Mouse (Mus musculus): ENCODE data around the gene Atp6v0a2. TPM values are rescaled to one million over a fixed set of nuclear protein-coding genes. Genes with fewer than 3 reads are reported as not detected.

The Atp6v0a2 gene
- total and polyA plus RNA-seq, 3 experiments = 7.7 to 13.2 (median 10.9) TPM

DNA sequence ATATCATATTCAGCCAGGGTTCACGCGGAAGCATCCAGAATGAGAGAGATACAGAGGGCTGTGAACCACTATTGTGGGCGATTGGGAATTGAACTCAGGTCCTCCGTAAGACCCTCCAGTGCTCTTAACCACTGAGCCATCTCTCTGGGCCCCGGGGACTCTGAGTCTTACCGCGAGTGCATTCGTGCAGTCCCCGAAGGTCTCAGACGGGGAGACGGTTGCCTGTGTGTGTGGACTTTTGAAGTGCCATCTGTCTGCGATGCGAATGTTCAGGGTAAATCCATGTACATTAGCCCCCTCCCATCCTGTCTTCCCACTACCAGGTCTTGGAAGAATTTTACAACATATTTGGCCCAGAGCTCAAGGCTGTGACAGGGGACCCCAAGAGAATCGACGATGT is 117.8 kb downstream of the Atp6v0a2 start:
- in situ Hi-C loops (cut with MboI; ENCODE audit: low pct_ligation_motif_present, low pct_unique_long_range_greater_than_20kb, low sequenced_read_pairs) = no loop called here
- H3K4me1 ChIP-seq (ENCODE audit: control insufficient read depth in 1 of 2, insufficient read depth in 2 of 2) = peaks cover 0 to 6% of the 10 kb centered on the region in 2 experiments; a peak in 2 of 4 replicates
- H3K4me3 ChIP-seq (replicated peaks in 1 of 3; ENCODE audit: low read depth in 2 of 3, low read length in 2 of 3, poor library complexity in 1 of 3) = no peak overlapping the region
- H3K9ac ChIP-seq (ENCODE audit: insufficient read depth, low read depth) = no peak overlapping the region
- peaks cover 9% of the 10 kb centered on the region for H3K9me3 ChIP-seq (replicated peaks; ENCODE audit: low read length)
- TF ChIP-seq GABPA (IDR thresholded peaks at IDR 0.05; ENCODE audit: insufficient replicate concordance, low read depth, low read length) = no peak
- dilution Hi-C loops (cut with MboI; ENCODE audit: extremely low pct_ligation_motif_present, extremely low pct_unique_long_range_greater_than_20kb, low sequenced_read_pairs) = no loop called here
- no peaks in the 10 kb centered on the region for H3K79me2 ChIP-seq (replicated peaks; ENCODE audit: control insufficient read depth, extremely low read depth, insufficient read depth, poor library complexity, severe bottlenecking)
- H3K27ac ChIP-seq (ENCODE audit: insufficient read depth, low read depth) = no peak overlapping the region
- no peak for DNase-seq (ENCODE audit: extremely low read depth)
- H3K36me3 ChIP-seq (replicated peaks in 1 of 2; ENCODE audit: control insufficient read depth in 1 of 2, insufficient read depth in 1 of 2, low read length in 1 of 2) = no peaks in the 10 kb centered on the region
- H3K27me3 ChIP-seq (replicated peaks) = no peaks in the 10 kb centered on the region
- H3K4me2 ChIP-seq (ENCODE audit: insufficient read depth, low read depth, poor library complexity, severe bottlenecking) = no peak overlapping the region

GRCm38 (mm10) chr5:124748296-124748695 is 119.9 kb downstream of the Atp6v0a2 start:
- H3K9me3 ChIP-seq (replicated peaks; ENCODE audit: low read length) = no peaks in the 10 kb centered on the region
- H3K4me3 ChIP-seq (replicated peaks in 1 of 3; ENCODE audit: low read depth in 2 of 3, low read length in 2 of 3, poor library complexity in 1 of 3) = no peak overlapping the region
- dilution Hi-C loops (cut with MboI; ENCODE audit: extremely low pct_ligation_motif_present, extremely low pct_unique_long_range_greater_than_20kb, low sequenced_read_pairs) (no loop called here), in situ Hi-C loops (cut with MboI; ENCODE audit: low pct_ligation_motif_present, low pct_unique_long_range_greater_than_20kb, low sequenced_read_pairs) (no loop called here)
- H3K9ac ChIP-seq (ENCODE audit: insufficient read depth, low read depth) = no peak overlapping the region
- DNase-seq (ENCODE audit: extremely low read depth) = no peak
- no peak overlapping the region for H3K27ac ChIP-seq (ENCODE audit: insufficient read depth, low read depth)
- H3K4me2 ChIP-seq (ENCODE audit: insufficient read depth, low read depth, poor library complexity, severe bottlenecking) = no peak overlapping the region
- H3K36me3 ChIP-seq (replicated peaks in 1 of 2; ENCODE audit: control insufficient read depth in 1 of 2, insufficient read depth in 1 of 2, low read length in 1 of 2) = no peaks in the 10 kb centered on the region
- peaks cover 0 to 6% of the 10 kb centered on the region in 2 experiments; a peak in 2 of 4 replicates for H3K4me1 ChIP-seq (ENCODE audit: control insufficient read depth in 1 of 2, insufficient read depth in 2 of 2)
- TF ChIP-seq MEF2A (IDR thresholded peaks at IDR 0.05; ENCODE audit: borderline replicate concordance, low read depth, low read length) (no peak), RCOR1 (conservative IDR thresholded peaks at IDR 0.05; ENCODE audit: low read depth, low read length) (no peak), SMC3 (IDR thresholded peaks at IDR 0.05; ENCODE audit: low read depth, low read length) (no peak), TBP (conservative IDR thresholded peaks at IDR 0.05; ENCODE audit: low read depth, low read length) (no peak), CHD2 (IDR thresholded peaks at IDR 0.05; ENCODE audit: low read length) (no peak), ELF1 (IDR thresholded peaks at IDR 0.05; ENCODE audit: low read depth, low read length) (no peak), USF1 (IDR thresholded peaks at IDR 0.05; ENCODE audit: low read depth, low read length) (no peak), JUN (IDR thresholded peaks at IDR 0.05; ENCODE audit: insufficient read depth, low read depth, low read length) (no peak), NELFE (IDR thresholded peaks at IDR 0.05; ENCODE audit: low read depth, low read length) (no peak)
- H3K27me3 ChIP-seq (replicated peaks) = no peaks in the 10 kb centered on the region
- no peaks in the 10 kb centered on the region for H3K79me2 ChIP-seq (replicated peaks; ENCODE audit: control insufficient read depth, extremely low read depth, insufficient read depth, poor library complexity, severe bottlenecking)

DNA sequence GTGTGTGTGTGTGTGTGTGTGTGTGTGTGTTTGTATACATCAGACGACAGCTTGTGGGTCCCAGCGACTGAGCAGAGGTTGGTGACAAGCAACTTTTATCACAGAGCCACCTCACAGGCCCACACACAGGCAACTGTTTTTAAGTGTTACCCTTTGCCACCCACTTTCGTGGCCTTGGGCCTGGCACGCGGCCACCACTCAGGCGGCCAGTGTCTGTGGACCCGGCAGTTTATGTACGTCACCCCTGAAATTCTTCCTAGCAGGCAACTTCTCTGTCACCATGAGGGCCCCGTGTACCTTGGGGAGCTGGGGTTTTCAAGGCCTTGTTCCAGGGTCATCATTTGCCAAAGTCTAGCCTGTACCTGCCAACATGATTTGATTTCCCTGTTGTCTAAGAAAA is 123.3 kb downstream of the Atp6v0a2 start:
- dilution Hi-C loops (cut with MboI; ENCODE audit: extremely low pct_ligation_motif_present, extremely low pct_unique_long_range_greater_than_20kb, low sequenced_read_pairs) = no loop called here
- DNase-seq (ENCODE audit: extremely low read depth) = no peak
- Histone ChIP-seq H3K79me2 (replicated peaks; ENCODE audit: control insufficient read depth, extremely low read depth, insufficient read depth, poor library complexity, severe bottlenecking) (no peaks in the 10 kb centered on the region), H3K36me3 (replicated peaks in 1 of 2; ENCODE audit: control insufficient read depth in 1 of 2, insufficient read depth in 1 of 2, low read length in 1 of 2) (no peaks in the 10 kb centered on the region), H3K4me2 (ENCODE audit: insufficient read depth, low read depth, poor library complexity, severe bottlenecking) (no peak overlapping the region), H3K4me3 (replicated peaks in 1 of 3; ENCODE audit: low read depth in 2 of 3, low read length in 2 of 3, poor library complexity in 1 of 3) (no peak overlapping the region), H3K9ac (ENCODE audit: insufficient read depth, low read depth) (no peak overlapping the region), H3K27ac (ENCODE audit: insufficient read depth, low read depth) (no peak overlapping the region), H3K4me1 (ENCODE audit: control insufficient read depth in 1 of 2, insufficient read depth in 2 of 2) (no peaks in the 10 kb centered on the region), H3K9me3 (replicated peaks; ENCODE audit: low read length) (no peaks in the 10 kb centered on the region), H3K27me3 (replicated peaks) (no peaks in the 10 kb centered on the region)
- no peak for TF ChIP-seq IRF4 (IDR thresholded peaks at IDR 0.05; ENCODE audit: low read depth, low read length)
- TF ChIP-seq E2F4 (IDR thresholded peaks at IDR 0.05; ENCODE audit: insufficient replicate concordance, low read depth, low read length) = no peak
- TF ChIP-seq JUN (IDR thresholded peaks at IDR 0.05; ENCODE audit: insufficient read depth, low read depth, low read length) = no peak
- TF ChIP-seq UBTF (IDR thresholded peaks at IDR 0.05; ENCODE audit: low read depth, low read length) = no peak
- TF ChIP-seq MYC (IDR thresholded peaks at IDR 0.05; ENCODE audit: low read depth, low read length) = no peak
- TF ChIP-seq MAZ (IDR thresholded peaks at IDR 0.05; ENCODE audit: low read depth, low read length) = no peak
- no peak for TF ChIP-seq POLR2AphosphoS2 (IDR thresholded peaks at IDR 0.05; ENCODE audit: low read depth, low read length)
- no peak for TF ChIP-seq NELFE (IDR thresholded peaks at IDR 0.05; ENCODE audit: low read depth, low read length)
- no peak for TF ChIP-seq PAX5 (IDR thresholded peaks at IDR 0.05; ENCODE audit: low read length)
- TF ChIP-seq CTCF (conservative IDR thresholded peaks at IDR 0.05 in 1 of 2, IDR thresholded peaks at IDR 0.05 in 1 of 2; ENCODE audit: low read depth in 2 of 2, low read length in 2 of 2) = no peak
- no peak for TF ChIP-seq KAT2A (IDR thresholded peaks at IDR 0.05; ENCODE audit: insufficient replicate concordance, low read length)
- TF ChIP-seq POLR2A (IDR thresholded peaks at IDR 0.05; ENCODE audit: low read depth, low read length) = no peak
- no peak for TF ChIP-seq CHD1 (IDR thresholded peaks at IDR 0.05; ENCODE audit: low read depth, low read length)
- TF ChIP-seq ETS1 (conservative IDR thresholded peaks at IDR 0.05; ENCODE audit: low read depth, low read length) = no peak
- TF ChIP-seq ZC3H11A (IDR thresholded peaks at IDR 0.05; ENCODE audit: low read depth, low read length) = no peak
- TF ChIP-seq USF1 (IDR thresholded peaks at IDR 0.05; ENCODE audit: low read depth, low read length) = no peak
- no peak for TF ChIP-seq GABPA (IDR thresholded peaks at IDR 0.05; ENCODE audit: insufficient replicate concordance, low read depth, low read length)
- TF ChIP-seq HCFC1 (IDR thresholded peaks at IDR 0.05; ENCODE audit: low read depth, low read length) = no peak
- in situ Hi-C loops (cut with MboI; ENCODE audit: low pct_ligation_motif_present, low pct_unique_long_range_greater_than_20kb, low sequenced_read_pairs) = no loop called here

All from CH12.LX (cell line).